Mouse (Mus musculus): Measurements from ENCODE around the gene Pcyt1a.
A peak's percentile ranks its signal among the peaks of the same experiment; 100 is the strongest.

The Pcyt1a gene

GRCm38 (mm10) chr16:32430474-32431046, at the start of gene Pcyt1a:
Pcyt1a (plus strand) TSS chr16:32430921.
- DNase-seq (ENCODE audit: low spot score) = peak; percentile 88

GRCm38 (mm10) chr16:32382901-32383300, 47.8 kb upstream of the Pcyt1a start:
- DNase-seq (ENCODE audit: low spot score) = no peak

- DNase-seq (ENCODE audit: low spot score) = no peak
These were observed 45.8 kb upstream of the Pcyt1a start for GRCm38 (mm10) chr16:32384885-32385284.

GRCm38 (mm10) chr16:32386826-32387225, 43.9 kb upstream of the Pcyt1a start:
- no peak for DNase-seq (ENCODE audit: low spot score)

- no peak for DNase-seq (ENCODE audit: low spot score)
These were observed 41.7 kb upstream of the Pcyt1a start for GRCm38 (mm10) chr16:32389049-32389448.

- no peak for DNase-seq (ENCODE audit: low spot score)
These were observed 40.9 kb upstream of the Pcyt1a start for GRCm38 (mm10) chr16:32389841-32390240.

- DNase-seq (ENCODE audit: low spot score) = no peak
These were observed 39.8 kb upstream of the Pcyt1a start for GRCm38 (mm10) chr16:32390882-32391281.

GRCm38 (mm10) chr16:32395679-32396540, 34.8 kb upstream of the Pcyt1a start:
- DNase-seq (ENCODE audit: low spot score) = no peak

- DNase-seq (ENCODE audit: low spot score) = no peak
These were observed 34.2 kb upstream of the Pcyt1a start for GRCm38 (mm10) chr16:32396541-32396835.

- DNase-seq (ENCODE audit: low spot score) = no peak
These were observed 32.5 kb upstream of the Pcyt1a start for GRCm38 (mm10) chr16:32398206-32398605.

- DNase-seq (ENCODE audit: low spot score) = no peak
These were observed 30.5 kb upstream of the Pcyt1a start, which contains the start of gene Tm4sf19 for GRCm38 (mm10) chr16:32400267-32400666. Tm4sf19 (plus strand) TSS chr16:32400506.

GRCm38 (mm10) chr16:32401335-32401965, 29.3 kb upstream of the Pcyt1a start:
- no peak for DNase-seq (ENCODE audit: low spot score)

GRCm38 (mm10) chr16:32402818-32403217, 27.9 kb upstream of the Pcyt1a start:
- DNase-seq (ENCODE audit: low spot score) = no peak

GRCm38 (mm10) chr16:32405716-32406115, 25.0 kb upstream of the Pcyt1a start:
- DNase-seq (ENCODE audit: low spot score) = no peak

- no peak for DNase-seq (ENCODE audit: low spot score)
These were observed 24.1 kb upstream of the Pcyt1a start for GRCm38 (mm10) chr16:32406671-32407070.

- DNase-seq (ENCODE audit: low spot score) = no peak
These were observed 23.0 kb upstream of the Pcyt1a start for GRCm38 (mm10) chr16:32407730-32408129.

GRCm38 (mm10) chr16:32417457-32417856, 13.3 kb upstream of the Pcyt1a start:
- DNase-seq (ENCODE audit: low spot score) = no peak

GRCm38 (mm10) chr16:32419517-32420483, 10.9 kb upstream of the Pcyt1a start, which contains the start of gene Tctex1d2:
Tctex1d2 (plus strand) TSS chr16:32419702.
- peak; percentile 94 for DNase-seq (ENCODE audit: low spot score)

GRCm38 (mm10) chr16:32427506-32427905, 3.2 kb upstream of the Pcyt1a start:
- no peak for DNase-seq (ENCODE audit: low spot score)

GRCm38 (mm10) chr16:32431047-32431591, 398 bp downstream of the Pcyt1a start:
- DNase-seq (ENCODE audit: low spot score) = no peak

GRCm38 (mm10) chr16:32431926-32432325, 1.2 kb downstream of the Pcyt1a start:
- no peak for DNase-seq (ENCODE audit: low spot score)

GRCm38 (mm10) chr16:32433138-32433537, 2.4 kb downstream of the Pcyt1a start:
- no peak for DNase-seq (ENCODE audit: low spot score)

Measured in ovary, postnatal 36 days (tissue).